Mouse (Mus musculus) small intestine, adult 2 months (tissue): ENCODE measurements around the gene 2510009E07Rik. TPM values are rescaled to one million over a fixed set of nuclear protein-coding genes. Genes with fewer than 3 reads are reported as not detected.

ENCODE experiments used
- H3K27ac ChIP-seq: fragments of 200-500 bp; 2 replicates; pipeline ENCODE4 v1.5.1; 2012; ENCODE audit warnings: low read depth, low read length, control low read depth, inconsistent platforms; ENCODE audit not compliant: insufficient read depth
- H3K27me3 ChIP-seq: fragments of 200-500 bp; 2 replicates; pipeline ENCODE4 v1.6.1; 2012; ENCODE audit warnings: mild to moderate bottlenecking, moderate library complexity, low read length, inconsistent platforms; ENCODE audit not compliant: control insufficient read depth, insufficient read depth
- H3K36me3 ChIP-seq: fragments of 200-500 bp; 2 replicates; pipeline ENCODE4 v1.6.1; 2012; ENCODE audit warnings: mild to moderate bottlenecking, low read length, control low read depth, inconsistent platforms; ENCODE audit not compliant: control insufficient read depth, insufficient read depth
- H3K4me1 ChIP-seq: fragments of 200-500 bp; 2 replicates; pipeline ENCODE4 v1.6.1; 2012; ENCODE audit warnings: low read length, inconsistent platforms, mixed read lengths; ENCODE audit not compliant: control insufficient read depth, insufficient read depth, insufficient read length
- H3K4me3 ChIP-seq: fragments of 200-500 bp; 2 replicates; pipeline ENCODE4 v1.5.1; 2012; ENCODE audit warnings: low read depth, mild to moderate bottlenecking, control low read depth, inconsistent platforms, low read length, moderate library complexity
- CTCF ChIP-seq: fragments of 200-500 bp; IDR thresholded peaks from 2 replicates; pipeline ENCODE4 v1.5.1; 2012; ENCODE audit warnings: low read depth, mild to moderate bottlenecking, control low read depth, inconsistent platforms, low read length, moderate library complexity, mixed read lengths; ENCODE audit not compliant: insufficient replicate concordance, insufficient read length; ENCODE audit errors: extremely low read depth
- POLR2A ChIP-seq: fragments of 200-500 bp; IDR thresholded peaks from 2 replicates; pipeline ENCODE4 v1.6.1; 2012; ENCODE audit warnings: low read depth, mild to moderate bottlenecking, control low read depth, inconsistent platforms, low read length, moderate library complexity
- WGBS: fragments of 180-500 bp; shearing (Covaris S2); methylation state at CpG from one replicate; pipeline ENCODE4 v1.1.7; 2018; 5-methylcytosine and 5-hydroxymethylcytosine counted together
- polyA plus RNA-seq: library from polyadenylated mRNA; depleted of rRNA; stranded (reverse); fragments of >200 nt; gene quantifications from 2 replicates; pipeline ENCODE4 v1.2.3, GENCODE M21; 2012

2510009E07Rik gene
- polyA plus RNA-seq, 1 experiment = 5.3 TPM

DNA sequence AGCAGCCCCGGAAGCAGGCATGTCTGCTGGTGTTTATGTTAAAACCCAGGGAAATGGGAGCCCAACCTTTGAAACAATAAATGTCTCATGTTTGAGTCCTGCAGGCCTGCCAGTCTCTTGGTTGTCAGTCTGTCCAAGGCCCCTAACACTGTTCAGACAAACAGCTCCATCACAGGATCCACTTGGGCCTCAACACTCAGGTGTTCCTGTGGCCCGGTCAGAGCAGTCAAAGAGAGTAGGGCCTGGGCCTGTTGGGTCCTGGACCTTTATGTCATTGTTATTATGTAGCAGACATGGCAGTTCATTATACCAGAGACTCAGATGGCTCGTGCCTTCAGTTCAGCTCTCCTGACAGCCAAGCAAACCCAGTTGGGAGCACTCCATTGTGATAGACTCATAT lies 49.9 kb downstream of the 2510009E07Rik start:
- peak overlapping the region; percentile 72; the same call in 1 of the 2 replicates for H3K27ac ChIP-seq
- 60% methylated on average over 3 of the region's 3 CpGs for WGBS
- TF ChIP-seq POLR2A = no peak
- TF ChIP-seq CTCF = no peak
- peak overlapping the region; percentile 37 for H3K4me3 ChIP-seq
- no peaks in the 10 kb centered on the region for H3K36me3 ChIP-seq
- peaks cover 31% of the 10 kb centered on the region for H3K4me1 ChIP-seq
- no peaks in the 10 kb centered on the region for H3K27me3 ChIP-seq

DNA sequence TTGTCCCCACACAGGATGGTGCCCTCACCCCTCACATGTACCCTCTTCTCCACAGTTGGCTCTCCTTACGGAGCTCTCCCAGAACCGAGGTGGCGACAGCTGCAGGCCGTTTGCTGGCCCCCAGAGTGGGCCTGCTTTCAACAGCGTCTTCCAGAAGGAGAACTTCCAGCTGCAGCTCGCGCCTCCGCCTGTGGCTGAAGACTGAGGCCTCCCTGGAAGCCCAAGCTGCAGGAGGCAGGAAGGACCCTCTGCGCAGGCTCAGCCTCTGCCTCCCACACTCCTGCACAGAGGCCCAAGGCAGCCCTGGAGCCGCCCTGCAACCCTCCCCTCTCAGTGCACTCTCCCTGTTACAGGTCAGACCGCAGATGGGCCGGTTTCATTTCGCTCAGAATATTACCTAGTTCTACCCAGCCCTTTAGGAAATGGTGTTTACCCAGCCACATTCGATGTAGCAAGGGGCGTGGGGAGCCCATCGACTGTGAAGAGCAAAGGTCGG lies 50.4 kb downstream of the 2510009E07Rik start:
- no peaks in the 10 kb centered on the region for H3K27me3 ChIP-seq
- H3K27ac ChIP-seq = peak overlapping the region; percentile 72
- peaks cover 31% of the 10 kb centered on the region for H3K4me1 ChIP-seq
- no peaks in the 10 kb centered on the region for H3K36me3 ChIP-seq
- TF ChIP-seq CTCF (no peak), POLR2A (peak; percentile 35; the same call in 1 of the 2 replicates)
- peak overlapping the region; percentile 37 for H3K4me3 ChIP-seq
- WGBS = 14% methylated on average over 17 of the region's 17 CpGs

DNA sequence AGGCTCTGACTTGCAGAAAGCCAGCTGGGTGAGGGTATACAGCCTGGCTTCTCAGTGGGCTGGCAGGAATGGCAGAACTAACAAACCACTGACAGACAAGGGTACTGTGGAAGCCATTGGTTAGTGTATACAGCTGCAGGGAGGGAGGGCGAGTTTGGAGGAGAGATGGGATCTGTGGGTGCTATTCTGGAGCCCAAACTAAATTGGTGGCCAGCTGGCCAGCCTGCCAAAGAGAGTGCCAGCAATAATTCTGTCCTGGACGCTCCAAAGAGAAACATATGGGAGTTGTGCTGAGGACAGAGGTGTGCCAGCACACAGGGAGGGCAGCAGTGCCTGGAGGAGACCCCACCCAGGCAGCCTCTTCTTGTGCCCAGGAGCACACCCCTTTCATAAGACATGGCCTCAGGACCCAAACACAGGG lies 50.8 kb downstream of the 2510009E07Rik start:
- H3K27me3 ChIP-seq = no peaks in the 10 kb centered on the region
- H3K4me3 ChIP-seq = peak overlapping the region; percentile 37; the same call in 1 of the 2 replicates
- no peaks in the 10 kb centered on the region for H3K36me3 ChIP-seq
- TF ChIP-seq CTCF (no peak), POLR2A (no peak)
- 54% methylated on average over 2 of the region's 2 CpGs for WGBS
- peaks cover 31% of the 10 kb centered on the region for H3K4me1 ChIP-seq
- peak overlapping the region; percentile 72 for H3K27ac ChIP-seq

DNA sequence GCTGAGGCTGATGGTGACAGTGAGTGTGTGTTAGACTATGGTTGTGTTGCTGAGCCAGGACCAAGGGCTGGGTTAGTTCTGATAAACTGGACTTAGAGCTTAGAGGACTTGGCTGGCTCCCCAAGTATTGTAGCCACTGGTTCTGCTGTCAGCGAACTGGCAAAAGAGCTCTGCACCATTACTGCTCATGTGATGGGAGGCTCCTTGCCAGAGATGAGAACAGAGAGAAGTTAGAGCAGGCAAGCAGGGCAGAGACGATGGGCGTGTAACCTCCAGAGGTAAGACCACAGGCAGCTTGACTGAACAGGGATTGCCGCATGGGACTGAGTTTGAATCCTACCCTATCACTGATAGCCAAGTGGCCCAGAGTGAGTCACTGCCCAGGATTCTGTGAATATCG lies 51.6 kb downstream of the 2510009E07Rik start:
- no peak for TF ChIP-seq POLR2A
- TF ChIP-seq CTCF = no peak
- Histone ChIP-seq H3K27me3 (no peaks in the 10 kb centered on the region), H3K36me3 (no peaks in the 10 kb centered on the region), H3K27ac (no peak overlapping the region), H3K4me3 (no peak overlapping the region), H3K4me1 (peaks cover 31% of the 10 kb centered on the region)
- WGBS = 92% methylated on average over 5 of the region's 5 CpGs

DNA sequence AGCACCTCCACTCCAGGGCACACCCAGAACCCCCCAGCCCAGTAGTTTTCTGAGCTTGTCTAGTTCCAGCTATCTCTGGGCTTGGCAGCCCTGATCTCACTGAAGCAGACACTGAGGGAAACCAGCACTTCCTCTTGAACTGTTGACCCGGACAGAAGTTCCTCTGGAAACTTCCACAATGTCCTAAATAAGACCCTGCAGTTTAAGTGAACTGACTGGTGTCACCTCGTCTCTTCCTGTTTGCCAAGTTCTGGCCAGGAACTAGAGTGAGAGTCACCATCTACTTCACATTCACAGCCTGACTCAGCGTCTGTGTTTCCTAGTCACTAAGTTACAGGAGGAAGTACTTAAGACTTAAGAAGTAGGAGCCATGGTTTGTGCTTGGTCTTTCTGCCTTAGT lies 52.5 kb downstream of the 2510009E07Rik start:
- Histone ChIP-seq H3K4me1 (peaks cover 31% of the 10 kb centered on the region), H3K36me3 (no peaks in the 10 kb centered on the region), H3K27ac (peak overlapping the region; percentile 64), H3K4me3 (no peak overlapping the region), H3K27me3 (no peaks in the 10 kb centered on the region)
- 66% methylated on average over 3 of the region's 3 CpGs for WGBS
- TF ChIP-seq CTCF (no peak), POLR2A (no peak)

DNA sequence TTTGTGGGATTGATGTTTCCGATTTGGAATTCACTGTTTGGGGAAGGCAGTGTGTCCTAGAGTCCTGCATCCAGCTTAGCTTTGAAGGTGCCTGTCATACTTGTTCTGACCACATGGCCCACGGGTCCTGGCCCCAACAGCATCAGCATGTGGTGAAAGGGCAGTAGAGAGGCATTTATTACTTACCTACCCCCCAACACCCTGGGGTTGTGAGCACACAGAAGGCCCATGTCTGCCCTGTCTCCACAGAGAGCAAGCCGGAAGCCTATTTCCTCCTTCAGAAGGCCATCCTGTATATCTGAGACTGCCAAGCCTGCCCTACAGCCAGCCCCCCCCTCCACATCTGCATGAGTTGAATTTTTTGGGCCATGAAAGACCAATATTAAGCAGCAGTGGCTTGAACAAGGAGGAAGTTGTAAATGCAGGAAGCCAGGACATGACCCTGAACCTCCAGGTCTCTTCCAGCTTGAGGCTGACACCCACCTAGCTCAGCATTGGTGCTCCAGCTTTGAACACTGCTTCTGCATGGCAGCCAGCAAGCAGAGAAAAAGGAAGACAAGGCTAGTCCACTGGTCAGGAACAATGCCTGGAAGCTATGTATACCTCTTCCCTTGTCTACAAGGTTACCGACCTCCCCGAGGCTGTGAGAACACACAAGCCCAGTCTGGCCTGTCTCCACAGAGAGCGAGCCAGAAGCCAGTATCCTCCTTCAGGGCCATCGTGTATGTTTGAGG lies 53.5 kb downstream of the 2510009E07Rik start:
- Histone ChIP-seq H3K27me3 (no peaks in the 10 kb centered on the region), H3K36me3 (no peaks in the 10 kb centered on the region), H3K4me3 (no peak overlapping the region), H3K4me1 (peaks cover 31% of the 10 kb centered on the region), H3K27ac (peak overlapping the region; percentile 64)
- WGBS = 78% methylated on average over 7 of the region's 7 CpGs
- no peak for TF ChIP-seq CTCF
- TF ChIP-seq POLR2A = no peak

DNA sequence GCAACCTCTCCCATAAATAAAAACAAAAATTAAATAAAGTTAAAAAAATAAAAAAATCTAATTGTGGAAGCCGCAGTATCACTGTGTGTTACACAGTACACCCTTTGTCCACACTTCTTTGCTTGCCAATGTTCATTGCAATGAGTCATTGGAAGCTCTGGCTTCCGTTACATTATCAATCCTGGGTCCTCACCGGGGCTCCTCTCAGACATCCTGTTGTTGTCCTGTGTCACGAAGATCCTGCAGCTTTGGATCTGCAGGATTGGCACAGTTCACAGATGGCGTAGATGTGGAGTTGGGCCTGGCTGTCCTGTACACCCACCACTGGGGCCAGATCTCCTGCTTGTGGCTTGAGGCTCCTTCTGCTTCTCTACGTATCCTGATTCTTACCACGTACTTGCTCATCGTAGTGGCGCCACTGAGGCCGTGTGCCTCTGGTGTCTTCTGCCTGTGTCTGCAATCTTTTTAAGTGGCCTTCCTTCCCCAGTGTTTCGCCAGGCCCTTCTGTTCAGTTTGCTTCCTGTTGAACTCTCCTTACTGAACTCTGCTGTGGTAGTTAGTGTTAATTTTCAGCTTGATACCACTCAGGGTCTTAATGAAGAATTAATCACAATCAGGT lies 57.2 kb downstream of the 2510009E07Rik start:
- 80% methylated on average over 11 of the region's 11 CpGs for WGBS
- no peak overlapping the region for H3K27ac ChIP-seq
- no peaks in the 10 kb centered on the region for H3K27me3 ChIP-seq
- no peaks in the 10 kb centered on the region for H3K36me3 ChIP-seq
- no peak for TF ChIP-seq CTCF
- TF ChIP-seq POLR2A = no peak
- no peak overlapping the region for H3K4me3 ChIP-seq
- peaks cover 7% of the 10 kb centered on the region for H3K4me1 ChIP-seq
